Mouse (Mus musculus): Measurements from ENCODE around the gene Rab34.
A peak's percentile ranks its signal among the peaks of the same experiment; 100 is the strongest.

The Rab34 gene

GRCm38 (mm10) chr11:78162504-78162903 is 25.7 kb upstream of the Rab34 start:
- Histone ChIP-seq H3K9me3 (ENCODE audit: low read length) (no peaks in the 10 kb centered on the region), H3K36me3 (ENCODE audit: insufficient read depth, low read length) (peaks cover 66% of the 10 kb centered on the region), H3K4me1 (replicated peaks; ENCODE audit: low read depth, low read length) (peaks cover 85% of the 10 kb centered on the region), H3K27me3 (ENCODE audit: insufficient read depth, low read length) (no peaks in the 10 kb centered on the region), H3K4me3 (replicated peaks; ENCODE audit: low read length) (peak overlapping the region; percentile 98)
- TF ChIP-seq CTCF (conservative IDR thresholded peaks at IDR 0.05; ENCODE audit: low read length) (no peak), POU5F1 (IDR thresholded peaks at IDR 0.05; ENCODE audit: borderline replicate concordance, low read length) (no peak), NANOG (IDR thresholded peaks at IDR 0.05; ENCODE audit: borderline replicate concordance, low read length) (no peak)

GRCm38 (mm10) chr11:78163045-78163444 is 25.2 kb upstream of the Rab34 start:
- TF ChIP-seq NANOG (IDR thresholded peaks at IDR 0.05; ENCODE audit: borderline replicate concordance, low read length) (no peak), CTCF (conservative IDR thresholded peaks at IDR 0.05; ENCODE audit: low read length) (no peak), POU5F1 (IDR thresholded peaks at IDR 0.05; ENCODE audit: borderline replicate concordance, low read length) (no peak)
- peaks cover 85% of the 10 kb centered on the region for H3K4me1 ChIP-seq (replicated peaks; ENCODE audit: low read depth, low read length)

GRCm38 (mm10) chr11:78163681-78164603 is 24.3 kb upstream of the Rab34 start:
- Histone ChIP-seq H3K27me3 (ENCODE audit: insufficient read depth, low read length) (no peaks in the 10 kb centered on the region), H3K4me1 (replicated peaks; ENCODE audit: low read depth, low read length) (peaks cover 85% of the 10 kb centered on the region), H3K36me3 (ENCODE audit: insufficient read depth, low read length) (peaks cover 57% of the 10 kb centered on the region), H3K9me3 (ENCODE audit: low read length) (no peaks in the 10 kb centered on the region), H3K4me3 (replicated peaks; ENCODE audit: low read length) (peak overlapping the region; percentile 98)
- TF ChIP-seq POU5F1 (IDR thresholded peaks at IDR 0.05; ENCODE audit: borderline replicate concordance, low read length) (no peak), NANOG (IDR thresholded peaks at IDR 0.05; ENCODE audit: borderline replicate concordance, low read length) (no peak), CTCF (conservative IDR thresholded peaks at IDR 0.05; ENCODE audit: low read length) (no peak)

More at GRCm38 (mm10) chr11:78163045-78163444, 25.2 kb upstream of the Rab34 start:
- peak overlapping the region; percentile 98 for H3K4me3 ChIP-seq (replicated peaks; ENCODE audit: low read length)
- no peaks in the 10 kb centered on the region for H3K27me3 ChIP-seq (ENCODE audit: insufficient read depth, low read length)
- peaks cover 66% of the 10 kb centered on the region for H3K36me3 ChIP-seq (ENCODE audit: insufficient read depth, low read length)
- H3K9me3 ChIP-seq (ENCODE audit: low read length), result no peaks in the 10 kb centered on the region

GRCm38 (mm10) chr11:78164604-78164923 is 23.7 kb upstream of the Rab34 start:
- no peaks in the 10 kb centered on the region for H3K9me3 ChIP-seq (ENCODE audit: low read length)
- TF ChIP-seq POU5F1 (IDR thresholded peaks at IDR 0.05; ENCODE audit: borderline replicate concordance, low read length) (no peak), CTCF (conservative IDR thresholded peaks at IDR 0.05; ENCODE audit: low read length) (no peak), NANOG (IDR thresholded peaks at IDR 0.05; ENCODE audit: borderline replicate concordance, low read length) (no peak)
- no peaks in the 10 kb centered on the region for H3K27me3 ChIP-seq (ENCODE audit: insufficient read depth, low read length)
- peaks cover 85% of the 10 kb centered on the region for H3K4me1 ChIP-seq (replicated peaks; ENCODE audit: low read depth, low read length)
- H3K4me3 ChIP-seq (replicated peaks; ENCODE audit: low read length), result peak overlapping the region; percentile 98
- H3K36me3 ChIP-seq (ENCODE audit: insufficient read depth, low read length), result peaks cover 51% of the 10 kb centered on the region

GRCm38 (mm10) chr11:78164924-78165760 is 23.1 kb upstream of the Rab34 start, which contains the start of gene Traf4:
TSS of gene Traf4 (minus strand) at chr11:78165589.
- Histone ChIP-seq H3K4me1 (replicated peaks; ENCODE audit: low read depth, low read length) (peaks cover 85% of the 10 kb centered on the region), H3K27me3 (ENCODE audit: insufficient read depth, low read length) (no peaks in the 10 kb centered on the region), H3K9me3 (ENCODE audit: low read length) (no peaks in the 10 kb centered on the region), H3K36me3 (ENCODE audit: insufficient read depth, low read length) (peaks cover 45% of the 10 kb centered on the region), H3K4me3 (replicated peaks; ENCODE audit: low read length) (peak within 1 kb of the TSS; percentile 98)
- TF ChIP-seq CTCF (conservative IDR thresholded peaks at IDR 0.05; ENCODE audit: low read length) (no peak), POU5F1 (IDR thresholded peaks at IDR 0.05; ENCODE audit: borderline replicate concordance, low read length) (no peak), NANOG (IDR thresholded peaks at IDR 0.05; ENCODE audit: borderline replicate concordance, low read length) (no peak)

GRCm38 (mm10) chr11:78165761-78166109 is 22.5 kb upstream of the Rab34 start:
- Histone ChIP-seq H3K4me3 (replicated peaks; ENCODE audit: low read length) (peak overlapping the region; percentile 98), H3K9me3 (ENCODE audit: low read length) (no peaks in the 10 kb centered on the region), H3K27me3 (ENCODE audit: insufficient read depth, low read length) (no peaks in the 10 kb centered on the region)

GRCm38 (mm10) chr11:78166161-78166560 is 22.1 kb upstream of the Rab34 start:
- H3K4me1 ChIP-seq (replicated peaks; ENCODE audit: low read depth, low read length), result peaks cover 85% of the 10 kb centered on the region
- TF ChIP-seq CTCF (conservative IDR thresholded peaks at IDR 0.05; ENCODE audit: low read length) (no peak), NANOG (IDR thresholded peaks at IDR 0.05; ENCODE audit: borderline replicate concordance, low read length) (no peak), POU5F1 (IDR thresholded peaks at IDR 0.05; ENCODE audit: borderline replicate concordance, low read length) (no peak)
- H3K4me3 ChIP-seq (replicated peaks; ENCODE audit: low read length), result peak overlapping the region; percentile 98
- no peaks in the 10 kb centered on the region for H3K27me3 ChIP-seq (ENCODE audit: insufficient read depth, low read length)
- no peaks in the 10 kb centered on the region for H3K9me3 ChIP-seq (ENCODE audit: low read length)
- peaks cover 35% of the 10 kb centered on the region for H3K36me3 ChIP-seq (ENCODE audit: insufficient read depth, low read length)

More at GRCm38 (mm10) chr11:78165761-78166109, 22.5 kb upstream of the Rab34 start:
- Histone ChIP-seq H3K36me3 (ENCODE audit: insufficient read depth, low read length) (peaks cover 39% of the 10 kb centered on the region), H3K4me1 (replicated peaks; ENCODE audit: low read depth, low read length) (peaks cover 85% of the 10 kb centered on the region)
- TF ChIP-seq NANOG (IDR thresholded peaks at IDR 0.05; ENCODE audit: borderline replicate concordance, low read length) (no peak), POU5F1 (IDR thresholded peaks at IDR 0.05; ENCODE audit: borderline replicate concordance, low read length) (no peak), CTCF (conservative IDR thresholded peaks at IDR 0.05; ENCODE audit: low read length) (no peak)

- no peaks in the 10 kb centered on the region for H3K9me3 ChIP-seq (ENCODE audit: low read length)
- peaks cover 30% of the 10 kb centered on the region for H3K36me3 ChIP-seq (ENCODE audit: insufficient read depth, low read length)
- H3K4me1 ChIP-seq (replicated peaks; ENCODE audit: low read depth, low read length), result peaks cover 83% of the 10 kb centered on the region
- H3K27me3 ChIP-seq (ENCODE audit: insufficient read depth, low read length), result no peaks in the 10 kb centered on the region
- TF ChIP-seq NANOG (IDR thresholded peaks at IDR 0.05; ENCODE audit: borderline replicate concordance, low read length), result no peak
- TF ChIP-seq CTCF (conservative IDR thresholded peaks at IDR 0.05; ENCODE audit: low read length), result no peak
- no peak for TF ChIP-seq POU5F1 (IDR thresholded peaks at IDR 0.05; ENCODE audit: borderline replicate concordance, low read length)
- H3K4me3 ChIP-seq (replicated peaks; ENCODE audit: low read length), result peak overlapping the region; percentile 98
Measured at GRCm38 (mm10) chr11:78166640-78167039, 21.6 kb upstream of the Rab34 start.

Data from E14TG2a.4 (cell line).